Mouse (Mus musculus): Measurements from ENCODE around the gene Sash1. TPM values are rescaled to one million over a fixed set of nuclear protein-coding genes. Genes with fewer than 3 reads are reported as not detected.
"Not testable (repeated sequence)": the region's sequence is repeated elsewhere in the genome, so short reads cannot be mapped to it uniquely, and the experiment has no call there.

The Sash1 gene
- polyA plus RNA-seq, 1 experiment = 23.8 TPM

DNA sequence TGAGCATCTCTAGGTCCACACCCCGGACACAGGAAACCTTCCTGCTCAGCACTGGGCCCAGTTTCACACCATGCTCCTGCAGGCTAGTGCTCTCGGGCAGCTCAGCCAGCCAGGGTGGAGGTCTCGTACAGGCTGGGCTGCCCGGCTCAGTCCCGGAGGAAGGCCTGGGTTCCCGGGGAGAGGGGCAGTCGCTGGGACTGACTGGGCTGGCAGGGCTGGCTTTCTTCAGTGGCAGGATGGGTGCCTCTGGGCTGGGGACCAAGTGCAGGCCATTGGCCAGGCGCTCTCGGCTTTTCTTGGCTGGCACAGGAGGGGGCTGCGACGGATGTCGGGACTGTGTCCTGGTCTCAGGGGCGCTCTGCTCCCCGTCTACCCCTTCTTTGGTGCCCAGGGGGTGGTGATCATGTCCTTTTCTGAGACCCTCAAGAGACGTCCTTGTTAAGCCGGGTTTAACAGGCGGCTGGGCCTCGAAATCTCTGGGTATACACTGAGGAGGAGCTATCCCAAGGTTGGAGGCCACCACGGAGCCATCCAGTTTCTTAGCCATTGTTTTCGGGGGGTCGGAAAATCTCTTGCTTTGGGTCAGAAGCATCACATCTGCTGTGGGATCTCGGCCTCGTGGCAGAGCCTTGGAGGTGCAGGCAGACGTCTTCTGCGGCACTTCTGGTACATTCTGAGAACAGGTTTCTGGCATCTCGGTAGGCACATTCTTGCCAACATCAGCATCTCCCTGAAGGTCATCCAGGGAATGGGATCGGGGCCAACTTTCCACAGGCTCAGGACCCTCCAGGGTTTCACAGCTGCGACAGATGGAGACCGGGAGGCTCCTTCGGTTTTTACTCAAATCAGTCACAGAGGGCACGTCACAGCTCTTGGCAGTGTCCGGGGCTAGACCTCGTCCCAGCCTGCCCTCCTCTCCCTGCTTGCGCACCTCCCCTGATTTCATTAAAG, 156.2 kb downstream of the Sash1 start:
- H3K4me1 ChIP-seq (ENCODE audit: control insufficient read depth, insufficient read depth, low read length) = no peaks in the 10 kb centered on the region
- H3K27ac ChIP-seq (ENCODE audit: insufficient read depth, low read length) = no peak overlapping the region
- H3K4me3 ChIP-seq (ENCODE audit: insufficient read depth, low read length) = no peak overlapping the region
- TF ChIP-seq POLR2A (IDR thresholded peaks at IDR 0.05; ENCODE audit: extremely low read depth, insufficient read depth, low read length) (no peak), CTCF (IDR thresholded peaks at IDR 0.05; ENCODE audit: extremely low read depth, insufficient read depth, low read length) (no peak)

DNA sequence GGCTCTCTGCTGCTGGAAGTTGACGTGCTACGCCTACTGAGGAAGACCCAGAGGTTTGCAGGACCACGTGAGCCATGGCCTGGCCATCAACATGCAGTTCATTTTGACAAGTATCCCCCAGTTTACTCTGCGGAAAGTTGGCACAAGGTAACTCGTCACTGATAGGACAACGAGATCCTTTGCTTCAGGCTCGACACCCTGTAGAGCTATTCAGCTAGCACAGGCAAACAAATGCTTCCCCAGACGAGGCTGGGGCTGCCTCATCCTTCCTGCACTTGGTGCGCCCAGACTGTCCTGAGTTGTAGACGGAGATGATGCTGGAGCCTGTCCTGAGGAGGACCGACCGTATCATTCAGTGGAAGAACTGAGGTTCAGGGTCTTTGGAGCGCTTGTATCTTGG, 166.5 kb downstream of the Sash1 start:
- H3K4me3 ChIP-seq (ENCODE audit: insufficient read depth, low read length) = no peak overlapping the region
- H3K4me1 ChIP-seq (ENCODE audit: control insufficient read depth, insufficient read depth, low read length) = peaks cover 2% of the 10 kb centered on the region; the same call in 1 of the 2 replicates
- no peak overlapping the region for H3K27ac ChIP-seq (ENCODE audit: insufficient read depth, low read length)
- TF ChIP-seq CTCF (IDR thresholded peaks at IDR 0.05; ENCODE audit: extremely low read depth, insufficient read depth, low read length) (no peak), POLR2A (IDR thresholded peaks at IDR 0.05; ENCODE audit: extremely low read depth, insufficient read depth, low read length) (no peak)

- Histone ChIP-seq H3K27ac (ENCODE audit: insufficient read depth, low read length) (no peak overlapping the region), H3K4me3 (ENCODE audit: insufficient read depth, low read length) (no peak overlapping the region), H3K4me1 (ENCODE audit: control insufficient read depth, insufficient read depth, low read length) (peaks cover 2% of the 10 kb centered on the region; the same call in 1 of the 2 replicates)
- TF ChIP-seq POLR2A (IDR thresholded peaks at IDR 0.05; ENCODE audit: extremely low read depth, insufficient read depth, low read length) = no peak
- TF ChIP-seq CTCF (IDR thresholded peaks at IDR 0.05; ENCODE audit: extremely low read depth, insufficient read depth, low read length) = no peak
These were observed 167.0 kb downstream of the Sash1 start for GRCm38 (mm10) chr10:8718831-8719230.

DNA sequence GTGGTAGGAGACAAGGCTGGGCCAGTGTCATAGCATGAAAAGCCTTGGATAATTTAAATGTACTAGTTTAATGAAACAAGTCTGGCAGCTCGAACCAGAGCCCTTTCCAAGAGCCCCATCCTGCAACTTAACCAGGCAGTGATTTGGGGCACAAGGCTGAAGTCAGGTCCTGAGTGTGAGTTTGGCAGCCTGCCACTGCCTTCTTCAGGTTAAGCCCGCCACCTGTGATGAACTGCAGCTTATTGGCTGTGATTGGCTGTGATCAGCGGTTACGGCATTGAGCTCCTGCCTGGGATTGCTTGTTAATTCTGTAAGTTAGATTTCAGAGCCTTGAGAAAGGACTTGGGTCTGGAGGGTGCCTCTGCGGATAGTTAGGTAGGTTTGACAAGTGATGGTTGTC, 168.7 kb downstream of the Sash1 start:
- H3K4me1 ChIP-seq (ENCODE audit: control insufficient read depth, insufficient read depth, low read length) = peaks cover 2% of the 10 kb centered on the region; the same call in 1 of the 2 replicates
- TF ChIP-seq POLR2A (IDR thresholded peaks at IDR 0.05; ENCODE audit: extremely low read depth, insufficient read depth, low read length) (no peak), CTCF (IDR thresholded peaks at IDR 0.05; ENCODE audit: extremely low read depth, insufficient read depth, low read length) (no peak)
- H3K27ac ChIP-seq (ENCODE audit: insufficient read depth, low read length) = no peak overlapping the region
- no peak overlapping the region for H3K4me3 ChIP-seq (ENCODE audit: insufficient read depth, low read length)

- Histone ChIP-seq H3K27ac (ENCODE audit: insufficient read depth, low read length) (no peak overlapping the region), H3K4me3 (ENCODE audit: insufficient read depth, low read length) (no peak overlapping the region), H3K4me1 (ENCODE audit: control insufficient read depth, insufficient read depth, low read length) (peaks cover 2% of the 10 kb centered on the region; the same call in 1 of the 2 replicates)
- TF ChIP-seq CTCF (IDR thresholded peaks at IDR 0.05; ENCODE audit: extremely low read depth, insufficient read depth, low read length) (peak; percentile 83), POLR2A (IDR thresholded peaks at IDR 0.05; ENCODE audit: extremely low read depth, insufficient read depth, low read length) (no peak)
These were observed 170.1 kb downstream of the Sash1 start for GRCm38 (mm10) chr10:8715679-8716284.

DNA sequence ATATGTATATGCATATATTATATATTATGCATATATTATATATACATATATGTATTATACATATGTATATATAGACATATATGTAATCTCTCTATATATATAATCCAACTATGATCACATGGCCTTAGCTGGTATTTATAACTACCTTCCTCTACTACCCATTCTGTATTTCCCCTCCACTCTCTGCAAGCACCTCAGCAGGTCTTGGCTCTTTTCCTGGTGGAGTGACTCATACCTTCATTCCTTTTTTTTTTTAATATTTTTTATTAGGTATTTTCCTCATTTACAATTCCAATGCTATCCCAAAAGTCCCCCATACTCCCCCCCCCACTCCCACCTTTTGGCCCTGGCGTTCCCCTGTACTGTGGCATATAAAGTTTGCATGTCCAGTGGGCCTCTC, 189.2 kb downstream of the Sash1 start:
- H3K27ac ChIP-seq (ENCODE audit: insufficient read depth, low read length); H3K4me1 ChIP-seq (ENCODE audit: control insufficient read depth, insufficient read depth, low read length); H3K4me3 ChIP-seq (ENCODE audit: insufficient read depth, low read length): not testable (repeated sequence)

DNA sequence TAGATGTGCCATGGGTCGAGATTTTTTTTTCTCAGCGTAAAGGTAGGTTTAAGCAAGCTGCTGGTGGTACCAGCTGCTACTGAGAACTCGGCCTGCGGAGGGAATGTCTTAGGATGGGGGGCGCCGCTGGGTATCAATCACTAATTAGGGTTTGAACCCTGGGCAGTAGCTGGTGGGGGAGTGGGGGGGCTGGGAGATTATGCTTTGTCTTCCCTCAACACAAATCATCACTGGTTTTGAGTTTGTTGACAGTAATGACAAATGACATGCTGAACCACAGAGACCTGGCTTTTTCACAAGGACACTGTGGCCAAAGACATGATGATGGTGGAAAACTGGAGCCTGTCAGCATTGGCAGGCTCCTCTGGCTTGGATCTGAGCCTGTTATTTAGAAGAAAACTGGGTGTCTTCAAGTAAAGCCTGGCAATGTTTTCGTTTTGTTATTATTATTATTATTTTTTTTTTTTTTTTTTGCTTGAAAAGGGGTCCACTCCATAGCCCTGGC, 191.8 kb downstream of the Sash1 start:
- H3K4me3 ChIP-seq (ENCODE audit: insufficient read depth, low read length) = no peak overlapping the region
- H3K4me1 ChIP-seq (ENCODE audit: control insufficient read depth, insufficient read depth, low read length) = no peaks in the 10 kb centered on the region
- H3K27ac ChIP-seq (ENCODE audit: insufficient read depth, low read length) = no peak overlapping the region
- TF ChIP-seq POLR2A (IDR thresholded peaks at IDR 0.05; ENCODE audit: extremely low read depth, insufficient read depth, low read length) (no peak), CTCF (IDR thresholded peaks at IDR 0.05; ENCODE audit: extremely low read depth, insufficient read depth, low read length) (no peak)

DNA sequence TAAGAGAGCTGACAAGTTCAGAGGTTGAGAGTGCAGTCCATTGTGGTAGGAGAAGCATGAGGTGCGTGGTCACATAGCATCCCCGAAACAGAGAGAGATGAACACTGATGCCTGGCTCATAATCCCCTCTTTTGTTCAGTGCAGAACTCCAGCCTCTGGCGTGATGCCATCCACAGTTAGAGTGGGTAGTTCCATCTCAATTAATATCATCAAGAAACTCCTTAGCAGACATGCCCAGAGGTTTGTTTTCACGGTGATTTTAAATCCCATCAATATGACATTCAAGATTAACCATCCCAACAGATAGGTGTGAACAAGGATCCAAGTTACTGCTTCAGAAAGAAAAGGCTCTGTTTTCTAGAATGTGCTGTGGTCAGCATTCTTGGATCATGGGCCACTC, 192.3 kb downstream of the Sash1 start:
- Histone ChIP-seq H3K27ac (ENCODE audit: insufficient read depth, low read length) (no peak overlapping the region), H3K4me3 (ENCODE audit: insufficient read depth, low read length) (no peak overlapping the region), H3K4me1 (ENCODE audit: control insufficient read depth, insufficient read depth, low read length) (no peaks in the 10 kb centered on the region)
- TF ChIP-seq POLR2A (IDR thresholded peaks at IDR 0.05; ENCODE audit: extremely low read depth, insufficient read depth, low read length) (no peak), CTCF (IDR thresholded peaks at IDR 0.05; ENCODE audit: extremely low read depth, insufficient read depth, low read length) (no peak)

GRCm38 (mm10) chr10:8692531-8692930, 193.3 kb downstream of the Sash1 start:
- TF ChIP-seq CTCF (IDR thresholded peaks at IDR 0.05; ENCODE audit: extremely low read depth, insufficient read depth, low read length) (no peak), POLR2A (IDR thresholded peaks at IDR 0.05; ENCODE audit: extremely low read depth, insufficient read depth, low read length) (no peak)
- H3K4me1 ChIP-seq (ENCODE audit: control insufficient read depth, insufficient read depth, low read length) = no peaks in the 10 kb centered on the region
- no peak overlapping the region for H3K4me3 ChIP-seq (ENCODE audit: insufficient read depth, low read length)
- H3K27ac ChIP-seq (ENCODE audit: insufficient read depth, low read length) = no peak overlapping the region

GRCm38 (mm10) chr10:8686219-8686618, 199.7 kb downstream of the Sash1 start:
- Histone ChIP-seq H3K4me1 (ENCODE audit: control insufficient read depth, insufficient read depth, low read length) (no peaks in the 10 kb centered on the region), H3K27ac (ENCODE audit: insufficient read depth, low read length) (no peak overlapping the region), H3K4me3 (ENCODE audit: insufficient read depth, low read length) (no peak overlapping the region)
- TF ChIP-seq CTCF (IDR thresholded peaks at IDR 0.05; ENCODE audit: extremely low read depth, insufficient read depth, low read length) (no peak), POLR2A (IDR thresholded peaks at IDR 0.05; ENCODE audit: extremely low read depth, insufficient read depth, low read length) (no peak)

All from cortical plate, adult 2 months (tissue).